Mouse (Mus musculus) cerebellum, adult 2 months (tissue): ENCODE data around the gene Sppl2a.

Source experiments
- CTCF ChIP-seq: fragments of 200-500 bp; IDR thresholded peaks from 2 replicates; pipeline ENCODE4 v1.5.1; 2011; ENCODE audit warnings: low read depth, mild to moderate bottlenecking, control low read depth, low read length, moderate library complexity, borderline replicate concordance; ENCODE audit not compliant: insufficient read depth
- POLR2A ChIP-seq: fragments of 200-500 bp; IDR thresholded peaks from 2 replicates; pipeline ENCODE4 v1.6.1; 2011; ENCODE audit warnings: low read length, control low read depth, borderline replicate concordance; ENCODE audit not compliant: insufficient read depth

GRCm38 (mm10) chr2:126874809-126875515, 58.1 kb downstream of the Sppl2a start:
- TF ChIP-seq CTCF (no peak), POLR2A (no peak)
